Mouse (Mus musculus): ENCODE measurements at regions not wholly inside any gene's neighbourhood (a gene's known extent, or its start where the extent isn't known, plus 50 kb on each side); places are given as distances from the start of the nearest gene placed in this dataset.
A peak's percentile ranks its signal among the peaks of the same experiment; 100 is the strongest.

GRCm38 (mm10) chr13:37572983-37573382, 205.2 kb upstream of the Rreb1 start:
- no peak for ATAC-seq

DNA sequence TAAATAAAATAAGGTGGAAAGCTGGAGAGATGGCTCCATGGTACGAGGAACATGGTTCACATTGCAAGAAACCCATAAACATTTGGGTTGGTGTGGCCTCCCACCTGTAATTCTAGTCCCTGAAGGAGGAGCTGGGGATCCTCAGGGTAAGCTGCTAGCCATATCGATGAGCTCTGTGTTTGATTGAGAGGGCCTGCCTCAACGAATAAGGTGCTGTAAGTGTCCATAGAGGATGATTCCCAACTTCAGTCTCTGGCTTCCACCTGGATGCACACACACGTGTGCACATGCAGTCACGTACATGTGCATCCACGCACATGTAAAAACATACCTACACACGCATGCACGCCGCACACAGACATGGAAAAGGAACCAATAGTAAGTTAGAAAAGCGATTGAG, 199.0 kb upstream of the Rreb1 start:
- no peak for ATAC-seq

DNA sequence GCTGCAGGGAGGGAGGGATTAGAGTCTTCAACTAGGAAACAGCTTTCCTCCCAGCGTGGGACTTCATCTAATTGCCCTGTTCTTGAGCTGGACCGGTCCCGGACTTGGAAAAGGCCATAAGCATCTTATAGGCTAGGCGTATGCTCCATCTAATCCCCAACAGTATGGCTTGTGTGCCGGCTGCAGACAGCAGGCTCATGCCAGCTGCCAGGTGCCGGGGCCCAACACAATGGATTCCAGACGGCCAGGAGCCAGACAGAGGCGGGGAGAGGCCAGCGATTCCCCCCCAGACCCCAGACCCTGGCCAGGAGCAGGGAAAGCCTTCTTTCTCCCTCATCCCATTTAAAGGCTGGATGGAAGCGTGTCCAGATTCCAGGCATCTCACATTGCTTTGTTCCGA, 198.4 kb upstream of the Rreb1 start:
- no peak for ATAC-seq

DNA sequence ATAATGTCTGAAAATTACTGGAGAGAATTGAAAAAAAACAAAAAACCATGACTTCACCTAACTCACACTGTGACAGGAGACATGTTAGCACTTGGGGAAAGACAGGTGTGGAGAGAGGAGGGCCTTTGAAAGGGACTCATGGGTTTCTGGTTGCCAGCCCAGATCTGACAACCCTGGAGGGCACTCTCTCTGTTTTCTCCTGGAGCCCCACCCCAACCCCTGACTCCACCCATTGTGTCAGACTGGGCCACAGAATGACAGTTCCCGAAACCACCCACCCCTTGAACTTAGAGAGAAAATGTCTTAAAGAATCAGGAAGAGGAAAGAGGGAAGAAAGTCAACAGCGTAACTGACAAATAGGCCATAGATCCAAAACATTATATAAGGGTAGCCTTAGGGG, 197.4 kb upstream of the Rreb1 start:
- no peak for ATAC-seq

GRCm38 (mm10) chr13:37581374-37581773, 196.8 kb upstream of the Rreb1 start:
- no peak for ATAC-seq

- ATAC-seq = no peak
Measured at GRCm38 (mm10) chr13:37585476-37585875, 192.7 kb upstream of the Rreb1 start.

GRCm38 (mm10) chr13:37586511-37586910, 191.7 kb upstream of the Rreb1 start:
- ATAC-seq = no peak

DNA sequence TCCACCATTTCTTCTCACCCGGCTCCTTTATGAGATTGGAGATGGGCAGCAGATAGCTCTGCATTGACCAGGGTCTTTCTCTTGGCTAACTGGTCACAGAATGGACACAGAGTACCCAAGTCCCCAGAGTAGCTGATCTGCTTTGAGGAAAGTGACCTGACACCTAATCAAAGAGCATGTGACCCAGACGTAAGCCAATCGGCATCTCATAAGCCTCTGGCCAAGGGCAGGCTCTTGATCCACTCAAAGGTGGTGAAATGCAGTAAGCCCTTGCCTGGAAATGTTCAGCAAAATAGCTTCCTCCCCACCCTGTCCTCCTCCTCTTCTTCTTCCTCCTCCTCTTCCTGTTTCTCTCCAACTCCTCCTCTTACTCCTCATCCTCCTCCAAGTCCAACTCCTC, 190.3 kb upstream of the Rreb1 start:
- ATAC-seq = no peak

DNA sequence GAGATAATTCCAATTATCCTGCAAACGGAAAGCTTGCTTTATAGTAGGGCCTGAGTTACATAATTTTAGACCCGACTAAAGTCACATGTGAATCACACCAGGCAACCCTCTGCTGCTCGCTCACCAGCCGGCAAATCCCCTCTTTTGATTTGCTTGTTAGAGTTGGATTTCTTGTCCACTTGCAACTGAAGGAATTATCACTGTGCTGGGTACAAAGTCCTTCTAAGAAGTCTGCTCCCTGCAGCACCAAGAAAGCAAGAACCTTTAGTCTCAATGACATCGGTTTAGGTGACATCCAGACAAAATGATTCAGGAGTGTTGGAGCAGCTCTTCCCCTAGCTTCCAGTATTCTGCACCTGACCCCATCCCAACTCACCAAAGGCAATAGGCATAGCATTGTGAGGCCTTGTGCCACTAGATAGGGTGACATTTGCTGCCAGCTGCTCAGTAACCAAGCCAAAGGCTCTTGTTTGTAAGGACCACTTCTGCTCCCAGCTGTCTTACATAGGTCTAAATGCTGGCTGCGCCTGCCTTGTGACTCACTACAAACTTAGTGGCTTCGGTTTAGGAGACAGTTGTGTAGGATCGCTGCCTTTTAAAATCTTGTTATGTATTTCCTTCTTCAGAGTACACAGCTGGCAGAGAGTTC, 189.5 kb upstream of the Rreb1 start:
- no peak for ATAC-seq

GRCm38 (mm10) chr13:37592149-37592548, 186.1 kb upstream of the Rreb1 start:
- no peak for ATAC-seq

- no peak for ATAC-seq
Measured at GRCm38 (mm10) chr13:37595196-37595595, 183.0 kb upstream of the Rreb1 start.

DNA sequence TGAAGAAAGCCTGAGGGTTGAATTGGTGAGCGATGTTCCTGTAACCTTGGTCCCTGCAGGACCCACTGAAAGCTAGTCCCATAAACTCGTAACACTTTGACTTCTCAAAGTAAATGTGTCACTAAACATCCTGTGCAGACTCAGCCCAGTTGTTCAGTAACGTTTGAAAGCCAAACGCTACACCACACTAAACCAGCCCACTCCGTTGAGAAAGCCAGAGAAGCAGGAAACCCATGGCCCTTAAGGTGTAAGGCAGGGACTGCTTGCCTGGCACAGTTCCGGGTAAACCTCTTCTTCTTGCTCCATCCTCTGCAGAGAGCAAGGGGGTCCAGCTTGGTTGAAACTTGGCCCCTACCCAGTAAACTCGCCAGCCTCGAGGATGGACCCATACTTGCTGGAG, 180.6 kb upstream of the Rreb1 start:
- no peak for ATAC-seq

- ATAC-seq = no peak
Measured at GRCm38 (mm10) chr13:37598165-37598775, 179.9 kb upstream of the Rreb1 start.

GRCm38 (mm10) chr13:37599679-37600078, 178.5 kb upstream of the Rreb1 start:
- no peak for ATAC-seq

- no peak for ATAC-seq
Measured at GRCm38 (mm10) chr13:37600172-37600571, 178.0 kb upstream of the Rreb1 start.

DNA sequence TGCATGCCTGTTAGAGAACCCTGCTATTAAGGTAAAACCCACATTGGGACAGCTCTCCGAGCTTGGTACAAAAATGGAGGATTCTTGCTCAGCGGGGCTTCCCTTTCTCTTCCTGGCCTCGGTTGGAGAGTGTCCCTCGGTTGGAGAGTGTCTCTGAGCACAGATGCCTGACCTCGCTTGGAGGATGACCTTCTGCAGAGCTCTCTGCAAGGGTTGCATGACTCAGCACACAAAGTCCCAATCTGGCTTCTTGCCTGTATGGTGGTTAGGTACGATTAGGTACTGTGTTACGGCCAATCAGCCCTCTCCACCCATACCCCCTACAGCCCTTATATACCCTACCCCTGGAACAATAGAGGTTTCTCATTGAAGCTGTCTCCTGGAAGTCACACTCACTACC, 177.1 kb upstream of the Rreb1 start:
- ATAC-seq = no peak

GRCm38 (mm10) chr13:37602256-37602655, 175.9 kb upstream of the Rreb1 start:
- no peak for ATAC-seq

GRCm38 (mm10) chr13:37603226-37603994, 174.8 kb upstream of the Rreb1 start:
- no peak for ATAC-seq

GRCm38 (mm10) chr13:37606250-37606649, 171.9 kb upstream of the Rreb1 start:
- no peak for ATAC-seq

GRCm38 (mm10) chr13:37609085-37609484, 169.1 kb upstream of the Rreb1 start:
- ATAC-seq = no peak

DNA sequence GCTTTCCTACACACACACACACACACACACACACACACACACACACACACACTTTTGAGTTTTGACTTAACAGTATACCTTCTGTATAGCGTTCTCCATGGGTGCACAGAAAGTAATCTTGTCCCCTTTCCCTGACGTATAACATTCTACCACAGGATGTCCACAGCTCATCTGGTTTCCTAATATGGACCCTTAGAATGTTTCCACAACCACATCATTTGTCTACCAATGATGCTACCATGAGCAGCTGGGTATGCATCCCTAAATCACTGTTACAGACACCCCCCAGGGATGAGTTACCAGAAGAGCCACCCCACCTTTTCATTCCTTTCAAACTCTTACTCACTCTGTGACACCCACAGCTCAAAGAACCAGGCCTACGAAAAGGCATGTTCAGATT, 166.8 kb upstream of the Rreb1 start:
- ATAC-seq = no peak

- no peak for ATAC-seq
Measured at GRCm38 (mm10) chr13:37617015-37617414, 161.2 kb upstream of the Rreb1 start.

GRCm38 (mm10) chr13:37619841-37620725, 158.1 kb upstream of the Rreb1 start:
- peak; percentile 78 for ATAC-seq
